Mouse (Mus musculus): ENCODE measurements around the gene Ankrd53. TPM values are rescaled to one million over a fixed set of nuclear protein-coding genes. Genes with fewer than 3 reads are reported as not detected.
A peak's percentile ranks its signal among the peaks of the same experiment; 100 is the strongest.

Ankrd53 gene
- polyA plus RNA-seq (2017; shearing (Covaris generic)): under 1 TPM in 1 of 3 experiments, not detected in 2; 0.29 TPM

DNA sequence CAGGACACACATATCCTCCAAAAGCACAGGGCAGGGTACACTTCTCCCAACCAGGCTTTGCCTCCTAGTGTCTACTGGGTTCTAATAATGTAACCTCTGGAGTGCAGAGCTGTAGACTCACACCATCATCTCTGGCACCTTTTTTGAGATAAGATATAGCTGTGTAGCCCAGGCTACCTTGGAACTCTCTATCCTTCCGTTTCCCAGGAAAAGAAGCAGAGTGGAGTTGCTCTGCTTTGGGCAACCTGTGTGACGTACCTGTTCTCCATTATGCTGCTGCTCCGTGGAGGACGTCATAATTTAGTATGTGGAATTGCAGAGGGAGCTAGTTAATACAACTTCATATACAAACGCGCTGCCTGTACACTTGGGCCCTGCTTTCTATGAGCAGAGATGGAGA, at the start of gene Ankrd53:
Gene Ankrd53 (plus strand): TSS at position 301 of the 400 bp plus-strand sequence.
- no peak for ATAC-seq

DNA sequence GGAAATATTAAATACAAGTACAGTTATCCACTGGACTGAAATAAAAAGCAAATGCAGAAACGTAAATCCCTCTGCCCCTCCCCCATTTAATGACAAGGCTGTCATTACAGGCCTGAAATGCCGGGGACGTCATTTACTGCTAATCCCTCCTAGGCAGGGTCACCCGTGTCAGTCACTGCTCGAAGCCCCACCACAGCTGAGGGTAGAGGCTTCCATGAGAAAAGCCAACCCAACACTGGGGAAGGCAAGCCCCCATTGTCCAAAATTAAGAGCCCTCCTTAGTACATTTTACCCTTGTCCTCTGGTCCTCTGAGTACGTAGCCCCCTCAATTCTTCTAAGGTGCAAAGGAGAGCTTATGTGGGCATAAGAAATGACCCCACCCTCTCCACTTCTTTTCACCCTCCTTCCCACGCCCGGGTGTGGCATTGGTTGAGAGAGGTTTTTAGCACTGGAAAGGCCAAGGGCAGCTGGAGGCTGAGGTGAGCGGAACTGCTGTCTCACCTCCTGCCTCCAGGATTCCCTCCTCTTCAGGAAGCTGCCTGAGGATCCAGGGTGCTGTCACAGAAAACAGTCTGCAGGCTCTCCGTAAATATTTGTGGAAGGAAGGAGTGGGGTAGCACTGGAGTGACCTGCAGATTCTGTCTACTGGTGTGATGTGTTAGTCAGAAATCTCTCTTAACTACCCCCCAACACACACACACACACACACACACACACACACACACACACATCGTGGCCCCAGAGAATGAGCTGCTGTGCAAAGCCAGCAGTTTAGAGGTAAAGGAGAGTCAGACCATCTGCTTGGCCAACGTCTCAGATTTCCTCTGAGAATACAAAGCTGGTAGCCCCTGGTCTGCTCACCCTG, 48.9 kb upstream of the Ankrd53 start:
- no peak for ATAC-seq

GRCm38 (mm10) chr6:83714221-83715123, 48.0 kb upstream of the Ankrd53 start:
- ATAC-seq: no peak

GRCm38 (mm10) chr6:83715461-83716196, 46.8 kb upstream of the Ankrd53 start:
- no peak for ATAC-seq

DNA sequence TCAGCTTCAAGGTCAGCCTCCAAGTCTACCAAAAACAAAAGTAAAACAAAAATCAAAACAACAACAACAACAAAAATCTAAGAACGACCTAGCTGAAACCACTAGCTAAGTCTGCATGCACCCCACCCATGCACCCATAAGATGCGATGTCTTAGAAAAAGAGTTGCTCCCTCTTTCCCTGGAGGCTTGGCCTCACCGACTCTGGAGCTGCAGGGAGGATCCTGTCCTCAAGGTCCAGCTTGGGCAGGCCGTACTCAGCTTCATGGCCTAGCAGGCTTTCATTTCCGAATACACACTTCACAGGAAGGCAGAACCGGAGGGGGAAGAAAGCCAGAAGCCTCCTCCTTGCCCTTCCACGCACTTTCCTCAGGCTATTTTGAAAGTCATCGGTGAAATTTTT, 45.4 kb upstream of the Ankrd53 start:
- ATAC-seq: no peak

DNA sequence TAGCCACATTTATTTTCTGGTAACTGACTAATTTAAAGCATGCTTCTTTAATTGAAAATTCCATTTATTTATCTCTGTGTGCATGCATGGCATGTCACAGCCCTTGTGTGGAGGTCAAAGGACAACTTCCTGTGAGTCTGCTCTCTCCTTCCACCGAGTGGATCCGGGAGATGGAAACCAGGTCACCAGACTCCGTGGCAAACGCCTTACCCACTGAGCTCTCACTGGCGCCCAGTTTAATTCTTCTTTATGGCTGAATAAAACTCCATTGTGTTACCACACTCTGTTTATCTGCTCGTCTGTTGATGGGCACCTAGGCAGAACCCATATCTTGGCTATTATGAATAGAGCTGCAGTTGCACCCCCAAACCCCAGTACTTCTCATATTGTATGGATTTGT, 39.9 kb upstream of the Ankrd53 start:
- ATAC-seq: no peak

DNA sequence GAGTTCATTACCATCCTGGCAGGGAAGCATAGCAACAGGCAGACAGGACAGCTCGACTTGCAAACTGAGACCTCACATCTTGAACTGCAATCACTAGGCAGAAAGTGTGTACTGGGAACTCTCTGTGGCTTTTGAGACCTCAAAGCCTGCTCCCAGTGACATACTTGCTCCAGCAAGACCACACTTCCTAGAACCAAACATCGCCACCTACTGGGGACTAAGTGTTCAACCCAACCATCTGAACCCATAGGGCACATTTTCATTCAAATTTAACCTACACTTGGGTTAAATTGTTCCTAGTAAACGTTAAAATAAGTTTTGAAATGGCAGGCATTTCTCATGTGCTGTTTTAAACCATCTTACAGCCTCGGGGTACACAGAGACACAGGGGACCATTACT, 35.3 kb upstream of the Ankrd53 start:
- no peak for ATAC-seq

GRCm38 (mm10) chr6:83728488-83728887, 34.0 kb upstream of the Ankrd53 start:
- no peak for ATAC-seq

GRCm38 (mm10) chr6:83729350-83729970, 33.0 kb upstream of the Ankrd53 start:
- no peak for ATAC-seq

- ATAC-seq: no peak
Measured at GRCm38 (mm10) chr6:83731128-83731527, 31.3 kb upstream of the Ankrd53 start.

- ATAC-seq: no peak
Measured at GRCm38 (mm10) chr6:83737311-83737710, 25.1 kb upstream of the Ankrd53 start.

DNA sequence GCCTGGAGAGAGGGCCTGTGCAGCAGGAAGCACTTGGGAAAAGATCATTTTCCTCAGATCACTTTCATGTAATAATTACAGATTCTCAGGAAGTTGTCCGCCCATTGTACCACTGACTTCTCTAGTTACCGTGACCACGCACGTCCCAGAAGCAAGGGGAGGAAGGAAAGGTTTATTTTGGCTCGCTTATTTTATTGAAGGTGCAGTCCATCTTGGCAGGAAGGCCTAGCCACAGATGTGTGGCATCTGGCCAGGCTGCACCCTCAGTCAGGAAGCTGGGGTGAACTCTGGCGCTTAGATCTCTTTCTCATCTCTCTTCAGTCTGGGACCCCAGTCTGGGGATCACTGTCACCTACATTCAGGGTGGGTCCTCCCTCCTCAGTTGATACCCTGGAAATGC, 23.8 kb upstream of the Ankrd53 start:
- no peak for ATAC-seq

DNA sequence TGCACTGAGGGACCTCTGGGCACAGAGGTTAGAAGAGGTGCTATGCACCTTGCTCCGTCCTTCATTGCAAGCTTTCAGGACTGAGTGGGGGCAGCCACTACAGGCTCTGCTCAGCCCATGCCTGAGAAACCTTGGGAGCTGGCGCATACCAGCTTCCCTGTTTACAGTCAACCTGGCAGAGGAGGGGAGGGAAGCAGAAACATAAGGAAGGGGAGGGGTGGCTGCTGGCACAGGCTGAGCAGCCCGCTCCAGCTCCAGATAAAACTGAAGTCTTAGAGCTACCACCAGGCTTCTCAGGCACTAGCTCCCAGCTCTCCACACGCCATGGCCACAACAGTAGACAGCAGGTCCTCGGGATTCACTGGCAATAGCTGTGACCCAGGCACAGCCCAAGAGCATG, 19.7 kb upstream of the Ankrd53 start, which contains the start of gene Atp6v1b1:
Gene Atp6v1b1 (plus strand): TSS at position 230 of the 400 bp plus-strand sequence.
- no peak for ATAC-seq

DNA sequence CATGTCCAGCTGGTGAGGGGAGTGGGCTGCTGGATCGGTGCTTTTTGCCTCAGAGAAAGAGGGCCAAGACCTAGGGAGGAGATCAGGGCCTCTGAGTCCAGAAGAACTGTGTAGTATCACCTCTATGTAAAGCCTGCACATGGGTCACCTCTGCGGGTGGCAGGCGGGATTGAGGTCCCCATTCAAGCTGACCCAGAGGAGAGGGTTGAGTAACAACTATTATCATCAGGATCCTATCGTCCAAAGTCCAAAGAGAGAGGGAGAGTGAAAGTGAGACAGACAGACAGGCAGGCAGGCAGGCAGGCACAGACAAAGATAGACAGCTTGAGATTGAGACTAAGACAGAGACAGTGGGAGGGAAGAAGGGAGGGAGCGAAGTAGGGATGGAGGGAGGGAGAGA, 19.2 kb upstream of the Ankrd53 start:
- ATAC-seq: no peak

- no peak for ATAC-seq
Measured at GRCm38 (mm10) chr6:83744126-83744525, 18.3 kb upstream of the Ankrd53 start.

GRCm38 (mm10) chr6:83744557-83744956, 17.9 kb upstream of the Ankrd53 start:
- ATAC-seq: no peak

DNA sequence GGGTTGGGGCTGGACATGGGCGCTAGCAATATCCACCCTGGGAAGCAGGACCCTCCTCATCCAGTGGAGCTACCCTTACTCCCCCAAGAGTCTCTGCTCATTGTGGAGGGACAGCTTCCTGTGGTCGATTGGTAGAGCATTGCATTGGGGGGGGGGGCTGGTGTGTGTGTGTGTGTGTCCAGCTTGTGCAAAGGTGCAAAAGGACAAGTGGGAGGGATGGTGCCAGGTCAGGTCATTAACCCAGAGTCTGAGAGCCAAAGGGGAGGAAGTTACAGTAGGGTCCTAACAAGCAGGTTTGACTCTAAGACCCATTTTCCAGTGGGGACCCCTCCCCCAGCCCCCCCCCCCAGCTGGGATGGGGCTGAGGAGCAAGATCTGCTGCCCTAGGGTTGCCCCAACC, 17.0 kb upstream of the Ankrd53 start:
- ATAC-seq: no peak

DNA sequence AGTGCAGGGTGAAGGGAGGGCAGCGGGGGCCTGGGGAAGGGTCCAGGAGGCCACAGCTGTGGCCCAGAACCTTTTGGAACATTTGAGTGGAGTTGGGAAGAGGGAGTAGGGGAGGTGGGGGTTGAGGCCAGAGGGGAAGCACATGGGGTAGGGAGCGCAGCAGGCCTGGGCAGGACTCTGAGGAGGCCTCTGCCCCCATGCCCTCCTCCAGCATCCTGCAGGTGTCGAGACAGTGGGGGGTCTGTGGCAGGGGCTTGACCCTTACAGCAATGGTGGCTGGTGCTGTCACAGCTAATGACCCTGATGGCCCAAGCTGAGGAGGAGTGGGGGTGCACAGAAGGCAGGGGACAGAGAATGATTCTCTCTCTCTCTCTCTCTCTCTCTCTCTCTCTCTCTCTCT, 13.2 kb upstream of the Ankrd53 start:
- no peak for ATAC-seq

DNA sequence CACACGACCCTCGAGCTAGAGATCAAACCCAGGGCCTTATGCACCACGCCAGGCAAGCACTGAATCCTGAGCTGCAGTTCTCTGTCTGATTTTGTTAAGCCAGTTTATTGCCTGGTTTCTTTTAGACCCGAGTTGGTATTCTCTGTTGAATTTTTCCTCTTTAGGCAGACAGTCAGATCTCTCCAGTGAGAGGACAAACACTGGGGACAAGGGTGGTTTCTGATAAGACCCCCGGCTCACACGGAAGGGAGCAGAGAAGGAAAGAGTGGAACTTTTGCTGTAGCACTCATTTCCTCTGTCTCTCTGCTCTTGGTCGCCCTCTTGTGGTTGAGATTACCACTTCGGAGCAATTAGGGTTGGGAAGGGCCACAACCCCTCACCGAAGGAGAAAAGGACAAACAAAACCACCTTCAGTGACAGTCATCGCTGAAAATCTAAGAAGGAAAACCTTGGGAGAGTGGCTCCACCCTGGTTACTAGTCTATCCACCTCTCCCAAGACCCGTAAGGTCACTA, 12.2 kb upstream of the Ankrd53 start:
- no peak for ATAC-seq

- no peak for ATAC-seq
Measured at GRCm38 (mm10) chr6:83756051-83756450, 6.4 kb upstream of the Ankrd53 start.

- peak; percentile 53 for ATAC-seq
Measured at GRCm38 (mm10) chr6:83762880-83763431, 512 bp downstream of the Ankrd53 start.

DNA sequence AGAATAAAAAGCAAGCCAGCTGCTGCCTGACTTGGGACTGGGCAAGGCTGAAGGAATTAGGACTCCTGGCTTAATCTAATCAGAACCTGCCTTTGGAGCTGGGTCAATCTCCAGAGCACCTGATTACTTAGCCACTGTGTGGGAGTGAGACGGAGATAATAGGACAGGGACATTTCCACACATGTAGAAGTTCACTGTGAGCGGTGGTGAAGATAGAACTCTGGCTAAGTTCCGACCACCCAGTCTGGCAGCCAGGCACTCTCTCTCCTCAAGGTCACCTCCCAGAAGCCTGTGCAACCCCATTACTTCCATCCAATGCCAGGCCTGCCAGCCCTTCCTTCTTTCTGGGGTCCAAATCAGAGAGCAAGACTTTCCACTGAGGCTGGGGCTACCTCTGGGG, 4.5 kb downstream of the Ankrd53 start:
- no peak for ATAC-seq
